Mouse (Mus musculus) erythroblast, embryonic 14.5 days (primary cell): ENCODE results near the gene Gm10972.
"Not testable (repeated sequence)": the region's sequence is repeated elsewhere in the genome, so short reads cannot be mapped to it uniquely, and the experiment has no call there.

ENCODE experiments used
- GATA1 ChIP-seq: IDR thresholded peaks from 2 replicates; pipeline ENCODE4 v1.6.1; 2012; ENCODE audit warnings: low read length, inconsistent platforms, mixed read lengths
- TAL1 ChIP-seq: IDR thresholded peaks from 3 replicates; pipeline ENCODE4 v1.6.1; 2012; ENCODE audit warnings: low read length, inconsistent platforms, mixed read lengths

DNA sequence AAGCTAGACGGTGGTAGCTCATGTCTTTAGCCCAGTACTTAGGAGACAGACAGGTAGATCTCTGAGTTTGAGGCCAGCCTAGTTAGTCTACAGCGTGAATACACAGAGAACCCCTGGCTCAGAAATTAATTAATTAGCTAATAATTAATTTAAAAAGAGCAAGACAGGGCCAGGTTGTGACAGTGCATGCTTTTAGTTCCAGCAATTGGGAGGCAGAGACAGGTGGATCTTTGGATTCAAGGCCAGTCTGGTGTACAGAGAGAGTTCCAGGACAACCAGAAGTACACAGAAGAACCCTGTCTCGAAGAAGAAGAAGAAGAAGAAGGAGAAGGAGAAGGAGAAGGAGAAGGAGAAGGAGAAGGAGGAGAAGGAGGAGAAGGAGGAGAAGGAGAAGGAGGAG lies 45.8 kb downstream of the Gm10972 start:
- not testable (repeated sequence) for TF ChIP-seq GATA1, TAL1
